Mouse (Mus musculus): Measurements from ENCODE around the gene Asrgl1. TPM values are rescaled to one million over a fixed set of nuclear protein-coding genes. Genes with fewer than 3 reads are reported as not detected.

Asrgl1 gene
- polyA plus RNA-seq (2014; fragmentation: Illumina TruSeq; extraction: RNeasy Lipid Tissue Mini Kit (QIAGEN cat#74804); ENCODE audit: insufficient read depth, low read depth, low replicate concordance), result 5.4 TPM

GRCm38 (mm10) chr19:9135512-9136331 is at the start of gene Asrgl1:
Gene Asrgl1, minus strand, starts transcription at chr19:9135636.

GRCm38 (mm10) chr19:9087821-9088220 is 47.6 kb downstream of the Asrgl1 start, which contains the start of gene Scgb1a1:
Gene Scgb1a1, minus strand, starts transcription at chr19:9087958.

Other genes starting within 250 kb of the Asrgl1 start
- gene 1810009A15Rik, start 246.8 kb downstream of the Asrgl1 start, polyA plus RNA-seq (2014; fragmentation: Illumina TruSeq; extraction: RNeasy Lipid Tissue Mini Kit (QIAGEN cat#74804); ENCODE audit: insufficient read depth, low read depth, low replicate concordance), result 54.1 TPM
- not detected for gene Gm49416, start 246.7 kb downstream of the Asrgl1 start, polyA plus RNA-seq (2014; fragmentation: Illumina TruSeq; extraction: RNeasy Lipid Tissue Mini Kit (QIAGEN cat#74804); ENCODE audit: insufficient read depth, low read depth, low replicate concordance)
- gene Ints5, start 242.6 kb downstream of the Asrgl1 start, polyA plus RNA-seq (2014; fragmentation: Illumina TruSeq; extraction: RNeasy Lipid Tissue Mini Kit (QIAGEN cat#74804); ENCODE audit: insufficient read depth, low read depth, low replicate concordance), result 8.7 TPM
- 51.6 TPM for gene Ganab, start 237.6 kb downstream of the Asrgl1 start, polyA plus RNA-seq (2014; fragmentation: Illumina TruSeq; extraction: RNeasy Lipid Tissue Mini Kit (QIAGEN cat#74804); ENCODE audit: insufficient read depth, low read depth, low replicate concordance)
- gene B3gat3, start 215.3 kb downstream of the Asrgl1 start, polyA plus RNA-seq (2014; fragmentation: Illumina TruSeq; extraction: RNeasy Lipid Tissue Mini Kit (QIAGEN cat#74804); ENCODE audit: insufficient read depth, low read depth, low replicate concordance), result 54.5 TPM
- gene Rom1, start 206.3 kb downstream of the Asrgl1 start, polyA plus RNA-seq (2014; fragmentation: Illumina TruSeq; extraction: RNeasy Lipid Tissue Mini Kit (QIAGEN cat#74804); ENCODE audit: insufficient read depth, low read depth, low replicate concordance), result 6.0 TPM
- 17.3 TPM for gene Eml3, start 206.1 kb downstream of the Asrgl1 start, polyA plus RNA-seq (2014; fragmentation: Illumina TruSeq; extraction: RNeasy Lipid Tissue Mini Kit (QIAGEN cat#74804); ENCODE audit: insufficient read depth, low read depth, low replicate concordance)
- 43.6 TPM for gene Mta2, start 193.8 kb downstream of the Asrgl1 start, polyA plus RNA-seq (2014; fragmentation: Illumina TruSeq; extraction: RNeasy Lipid Tissue Mini Kit (QIAGEN cat#74804); ENCODE audit: insufficient read depth, low read depth, low replicate concordance)
- gene Tut1, start 181.8 kb downstream of the Asrgl1 start, polyA plus RNA-seq (2014; fragmentation: Illumina TruSeq; extraction: RNeasy Lipid Tissue Mini Kit (QIAGEN cat#74804); ENCODE audit: insufficient read depth, low read depth, low replicate concordance), result 8.5 TPM
- 297 TPM for gene Eef1g, start 168.6 kb downstream of the Asrgl1 start, polyA plus RNA-seq (2014; fragmentation: Illumina TruSeq; extraction: RNeasy Lipid Tissue Mini Kit (QIAGEN cat#74804); ENCODE audit: insufficient read depth, low read depth, low replicate concordance)
- 67.3 TPM for gene Ahnak, start 146.4 kb downstream of the Asrgl1 start, polyA plus RNA-seq (2014; fragmentation: Illumina TruSeq; extraction: RNeasy Lipid Tissue Mini Kit (QIAGEN cat#74804); ENCODE audit: insufficient read depth, low read depth, low replicate concordance)
- gene Scgb1a1, start 47.7 kb downstream of the Asrgl1 start, polyA plus RNA-seq (2014; fragmentation: Illumina TruSeq; extraction: RNeasy Lipid Tissue Mini Kit (QIAGEN cat#74804); ENCODE audit: insufficient read depth, low read depth, low replicate concordance), result 187,175 TPM

All from lung, adult 10 weeks (tissue).